Mouse (Mus musculus) lung, adult 2 months (tissue): ENCODE results near the gene Lrrc9. TPM values are rescaled to one million over a fixed set of nuclear protein-coding genes. Genes with fewer than 3 reads are reported as not detected.

Source experiments
- DNase-seq: peaks from one replicate; pipeline ENCODE4 v3.0.0; 2022
- H3K4me1 ChIP-seq: fragments of 200-500 bp; 2 replicates; pipeline ENCODE4 v1.6.1; 2011; ENCODE audit warnings: low read length; ENCODE audit not compliant: control insufficient read depth, insufficient read depth
- H3K4me3 ChIP-seq: fragments of 200-500 bp; replicated peaks from 2 replicates; pipeline ENCODE3; 2011; ENCODE audit warnings: low read depth, mild to moderate bottlenecking, control low read depth, low read length; ENCODE audit errors: extremely low read depth
- CTCF ChIP-seq: fragments of 200-500 bp; IDR thresholded peaks from 2 replicates; pipeline ENCODE4 v1.5.1; 2011; ENCODE audit warnings: mild to moderate bottlenecking, low read length, control low read depth; ENCODE audit not compliant: insufficient read depth
- POLR2A ChIP-seq: fragments of 200-500 bp; IDR thresholded peaks from 2 replicates; pipeline ENCODE4 v1.6.1; 2011; ENCODE audit warnings: low read depth, mild to moderate bottlenecking, control low read depth, low read length, borderline replicate concordance; ENCODE audit errors: extremely low read depth
- WGBS: fragments of 180-500 bp; shearing (Covaris S2); methylation state at CpG from one replicate; pipeline ENCODE4 v1.1.7; 2018; 5-methylcytosine and 5-hydroxymethylcytosine counted together
- polyA plus RNA-seq: library from polyadenylated mRNA; depleted of rRNA; stranded (reverse); fragments of >200 nt; gene quantifications from 2 replicates; pipeline ENCODE4 v1.2.3, GENCODE M21; 2012

Gene Lrrc9
- polyA plus RNA-seq, 1 experiment: 0.22 TPM

GRCm38 (mm10) chr12:72467269-72467668 lies 25.6 kb downstream of the Lrrc9 start:
- no peaks in the 10 kb centered on the region for H3K4me1 ChIP-seq
- 84% methylated on average over 1 of the region's 1 CpGs for WGBS
- DNase-seq: no peak
- TF ChIP-seq CTCF: no peak
- no peak overlapping the region for H3K4me3 ChIP-seq

- 92% methylated on average over 4 of the region's 4 CpGs for whole genome bisulfite sequencing
- Histone ChIP-seq H3K4me3 (no peak overlapping the region), H3K4me1 (no peaks in the 10 kb centered on the region)
- no peak for DNase-seq
- TF ChIP-seq CTCF: no peak
- no peak for TF ChIP-seq POLR2A
Measured at GRCm38 (mm10) chr12:72467789-72468188, 26.1 kb downstream of the Lrrc9 start.

- Histone ChIP-seq H3K4me3 (no peak overlapping the region), H3K4me1 (no peaks in the 10 kb centered on the region)
- DNase-seq: no peak
- WGBS: 74% methylated on average over 2 of the region's 2 CpGs
- TF ChIP-seq POLR2A: no peak
- no peak for TF ChIP-seq CTCF
Measured at GRCm38 (mm10) chr12:72476773-72477450, 35.2 kb downstream of the Lrrc9 start.

- Histone ChIP-seq H3K4me1 (no peaks in the 10 kb centered on the region), H3K4me3 (no peak overlapping the region)
- TF ChIP-seq CTCF: no peak
- no peak for TF ChIP-seq POLR2A
- DNase-seq: no peak
Measured at GRCm38 (mm10) chr12:72482226-72482625, 40.6 kb downstream of the Lrrc9 start.

- H3K4me1 ChIP-seq: no peaks in the 10 kb centered on the region
- no peak for DNase-seq
- TF ChIP-seq CTCF (no peak), POLR2A (no peak)
- no peak overlapping the region for H3K4me3 ChIP-seq
Measured at GRCm38 (mm10) chr12:72484872-72485271, 43.2 kb downstream of the Lrrc9 start.

GRCm38 (mm10) chr12:72487498-72487897 lies 45.8 kb downstream of the Lrrc9 start:
- DNase-seq: no peak
- Histone ChIP-seq H3K4me1 (no peaks in the 10 kb centered on the region; the same call in 1 of the 2 replicates), H3K4me3 (no peak overlapping the region)
- no peak for TF ChIP-seq CTCF
- no peak for TF ChIP-seq POLR2A
- WGBS: 41% methylated on average over 3 of the region's 3 CpGs

- Histone ChIP-seq H3K4me3 (no peak overlapping the region), H3K4me1 (no peaks in the 10 kb centered on the region; the same call in 1 of the 2 replicates)
- TF ChIP-seq POLR2A: no peak
- no peak for TF ChIP-seq CTCF
- 46% methylated on average over 3 of the region's 3 CpGs for WGBS
- no peak for DNase-seq
Measured at GRCm38 (mm10) chr12:72489995-72490394, 48.3 kb downstream of the Lrrc9 start.

- no peak overlapping the region for H3K4me3 ChIP-seq
- TF ChIP-seq POLR2A (no peak), CTCF (no peak)
- DNase-seq: no peak
- no peaks in the 10 kb centered on the region; the same call in 1 of the 2 replicates for H3K4me1 ChIP-seq
- WGBS: 45% methylated on average over 3 of the region's 3 CpGs
Measured at GRCm38 (mm10) chr12:72491063-72491719, 49.5 kb downstream of the Lrrc9 start.

- Histone ChIP-seq H3K4me1 (no peaks in the 10 kb centered on the region), H3K4me3 (no peak overlapping the region)
- WGBS: 74% methylated on average over 12 of the region's 12 CpGs
- TF ChIP-seq CTCF: no peak
- no peak for TF ChIP-seq POLR2A
- DNase-seq: no peak
Measured at GRCm38 (mm10) chr12:72496866-72497600, 55.4 kb downstream of the Lrrc9 start.

GRCm38 (mm10) chr12:72509606-72510005 lies 67.9 kb downstream of the Lrrc9 start:
- no peak for DNase-seq
- Histone ChIP-seq H3K4me1 (no peaks in the 10 kb centered on the region), H3K4me3 (no peak overlapping the region)
- no peak for TF ChIP-seq POLR2A
- TF ChIP-seq CTCF: no peak
- WGBS: 85% methylated on average over 7 of the region's 7 CpGs
